Mouse (Mus musculus): ENCODE data around the gene Ndufaf2.

Gene Ndufaf2

GRCm38 (mm10) chr13:107961972-107962371 is 196.5 kb downstream of the Ndufaf2 start:
- no peak for DNase-seq (ENCODE audit: extremely low spot score)

- DNase-seq (ENCODE audit: extremely low spot score): no peak
These were observed 196.9 kb downstream of the Ndufaf2 start for GRCm38 (mm10) chr13:107961501-107961900.

- DNase-seq (ENCODE audit: extremely low spot score): no peak
These were observed 197.9 kb downstream of the Ndufaf2 start for GRCm38 (mm10) chr13:107960549-107960948.

GRCm38 (mm10) chr13:107959891-107960290 is 198.5 kb downstream of the Ndufaf2 start:
- DNase-seq (ENCODE audit: extremely low spot score): no peak

- no peak for DNase-seq (ENCODE audit: extremely low spot score)
These were observed 202.2 kb downstream of the Ndufaf2 start for GRCm38 (mm10) chr13:107956246-107956645.

GRCm38 (mm10) chr13:107955327-107956110 is 202.9 kb downstream of the Ndufaf2 start:
- DNase-seq (ENCODE audit: extremely low spot score): peak; percentile 85

GRCm38 (mm10) chr13:107954445-107955261 is 203.8 kb downstream of the Ndufaf2 start:
- peak; percentile 63 for DNase-seq (ENCODE audit: extremely low spot score)

- peak; percentile 42 for DNase-seq (ENCODE audit: extremely low spot score)
These were observed 204.4 kb downstream of the Ndufaf2 start for GRCm38 (mm10) chr13:107954100-107954444.
